Mouse (Mus musculus) layer of hippocampus, adult 9-11 months (tissue): ENCODE data around the gene Ssxb6.
"Not testable (repeated sequence)": the region's sequence is repeated elsewhere in the genome, so short reads cannot be mapped to it uniquely, and the experiment has no call there.

Experiments
- DNase-seq: peaks from one replicate; pipeline ENCODE4 v3.0.0; 2022

Ssxb6 gene

GRCm38 (mm10) chrX:8548155-8548554 is at the start of gene Ssxb6:
Ssxb6 (minus strand) TSS chrX:8548255.
- DNase-seq, result not testable (repeated sequence)

- not testable (repeated sequence) for DNase-seq
These were observed 43.7 kb upstream of the Ssxb6 start, which contains the start of gene Ssxb3 for GRCm38 (mm10) chrX:8591716-8592115. Ssxb3 (minus strand) TSS chrX:8591816.

GRCm38 (mm10) chrX:8524854-8525253 is 23.2 kb downstream of the Ssxb6 start, which contains the start of gene Gm14459:
Gm14459 (minus strand) TSS chrX:8524954.
- no peak for DNase-seq
